Mouse (Mus musculus) embryonic stem cell, embryonic (primary cell): Measurements from ENCODE around the gene Cacng3.

Source experiments
- CTCF ChIA-PET, 4 experiments: fragments of 300-600 bp in 2 of 4; fragments of 350-600 bp in 2 of 4; sonication (Branson Sonifier 250); formaldehyde crosslinking; loops; one replicate each; lab custom pipeline; 2022; ENCODE audit warnings: inconsistent platforms in 2 of 4; lab: Charles Lee
- POLR2A ChIA-PET, 4 experiments: fragments of 300-600 bp in 2 of 4; fragments of 350-600 bp in 2 of 4; sonication (Branson Sonifier 250); formaldehyde crosslinking; loops; one replicate each; lab custom pipeline; 2022; ENCODE audit warnings: antibody characterized with exemption in 4 of 4, inconsistent platforms in 1 of 4; lab: Charles Lee

Gene Cacng3

GRCm38 (mm10) chr7:122670442-122670872 lies at the start of gene Cacng3:
TSS of gene Cacng3 (plus strand) at chr7:122670492.
- ChIA-PET CTCF (interaction anchor here (0.6 to 1.5 kb wide), 21 partner anchors 12 to 473 kb away, joined by 3 to 14 read pairs (median 4); no protein-coding TSS in a partner anchor), POLR2A (interaction anchor here in 3 of 4 experiments (0.5 to 1.4 kb wide), 8 partner anchors 11 to 430 kb away, joined by 3 to 7 read pairs (median 4); no protein-coding TSS in a partner anchor)

- CTCF ChIA-PET = interaction anchor here (0.5 to 1.9 kb wide), 7 partner anchors 8 to 398 kb away, joined by 3 to 13 read pairs (median 3); no protein-coding TSS in a partner anchor
- POLR2A ChIA-PET = interaction anchor here in 1 of 4 experiments (0.9 kb wide), 1 partner anchor 144 kb away, joined by 3 read pairs; no protein-coding TSS in a partner anchor
Measured at GRCm38 (mm10) chr7:122622125-122622774, 48.0 kb upstream of the Cacng3 start.

- CTCF ChIA-PET = interaction anchor here in 3 of 4 experiments (0.7 to 1.9 kb wide), 4 partner anchors 9 to 1423 kb away, joined by 3 to 6 read pairs (median 5); no protein-coding TSS in a partner anchor
- POLR2A ChIA-PET = no interaction called here
Measured at GRCm38 (mm10) chr7:122623753-122624152, 46.5 kb upstream of the Cacng3 start.

GRCm38 (mm10) chr7:122628050-122628449 lies 42.2 kb upstream of the Cacng3 start:
- POLR2A ChIA-PET = interaction anchor here in 1 of 4 experiments (0.6 kb wide), 1 partner anchor 25 kb away, joined by 4 read pairs; no protein-coding TSS in a partner anchor
- CTCF ChIA-PET = no interaction called here

- ChIA-PET POLR2A (no interaction called here), CTCF (no interaction called here)
Measured at GRCm38 (mm10) chr7:122630386-122630785, 39.9 kb upstream of the Cacng3 start.

GRCm38 (mm10) chr7:122631151-122631550 lies 39.1 kb upstream of the Cacng3 start:
- POLR2A ChIA-PET = interaction anchor here in 1 of 4 experiments (0.6 kb wide), 2 partner anchors 610 to 611 kb away, joined by 3 to 5 read pairs; no protein-coding TSS in a partner anchor
- CTCF ChIA-PET = interaction anchor here in 1 of 4 experiments (0.6 kb wide), 1 partner anchor 110 kb away, joined by 4 read pairs; no protein-coding TSS in a partner anchor

GRCm38 (mm10) chr7:122632946-122633345 lies 37.3 kb upstream of the Cacng3 start:
- POLR2A ChIA-PET = interaction anchor here in 2 of 4 experiments (1.2 kb wide), 2 partner anchors 19 to 167 kb away, joined by 3 to 6 read pairs; no protein-coding TSS in a partner anchor
- CTCF ChIA-PET = interaction anchor here (0.5 to 1.2 kb wide), 15 partner anchors 10 to 1418 kb away, joined by 3 to 14 read pairs (median 6); no protein-coding TSS in a partner anchor

- POLR2A ChIA-PET = interaction anchor here in 3 of 4 experiments (0.6 to 1.2 kb wide), 4 partner anchors 8 to 812 kb away, joined by 3 to 6 read pairs (median 4); no protein-coding TSS in a partner anchor
- CTCF ChIA-PET = interaction anchor here (0.5 to 1.2 kb wide), 15 partner anchors 10 to 1418 kb away, joined by 3 to 14 read pairs (median 5); no protein-coding TSS in a partner anchor
Measured at GRCm38 (mm10) chr7:122633463-122633862, 36.8 kb upstream of the Cacng3 start.

- POLR2A ChIA-PET = interaction anchor here in 1 of 4 experiments (1.5 kb wide), 1 partner anchor 40 kb away, joined by 3 read pairs; no protein-coding TSS in a partner anchor
- CTCF ChIA-PET = interaction anchor here in 1 of 4 experiments (1.2 kb wide), 1 partner anchor 27 kb away, joined by 3 read pairs; no protein-coding TSS in a partner anchor
Measured at GRCm38 (mm10) chr7:122643676-122644075, 26.6 kb upstream of the Cacng3 start.

- ChIA-PET CTCF (no interaction called here), POLR2A (no interaction called here)
Measured at GRCm38 (mm10) chr7:122649306-122649705, 21.0 kb upstream of the Cacng3 start.

- ChIA-PET CTCF (interaction anchor here in 1 of 4 experiments (0.6 kb wide), 1 partner anchor 174 kb away, joined by 3 read pairs; no protein-coding TSS in a partner anchor), POLR2A (no interaction called here)
Measured at GRCm38 (mm10) chr7:122652523-122652922, 17.8 kb upstream of the Cacng3 start.

GRCm38 (mm10) chr7:122656671-122657070 lies 13.6 kb upstream of the Cacng3 start:
- ChIA-PET POLR2A (no interaction called here), CTCF (no interaction called here)

- POLR2A ChIA-PET = interaction anchor here in 1 of 4 experiments (0.6 kb wide), 1 partner anchor 307 kb away, joined by 7 read pairs; no protein-coding TSS in a partner anchor
Measured at GRCm38 (mm10) chr7:122657423-122658126, 12.7 kb upstream of the Cacng3 start.

GRCm38 (mm10) chr7:122665311-122666049 lies 4.8 kb upstream of the Cacng3 start:
- POLR2A ChIA-PET = no interaction called here
- CTCF ChIA-PET = interaction anchor here in 2 of 4 experiments (0.7 to 3.4 kb wide), 2 partner anchors 195 to 809 kb away, joined by 3 to 11 read pairs; no protein-coding TSS in a partner anchor

More at GRCm38 (mm10) chr7:122657423-122658126, 12.7 kb upstream of the Cacng3 start:
- CTCF ChIA-PET = interaction anchor here in 2 of 4 experiments (0.6 to 0.7 kb wide), 5 partner anchors 8 to 735 kb away, joined by 3 to 9 read pairs (median 3); no protein-coding TSS in a partner anchor

GRCm38 (mm10) chr7:122667903-122668302 lies 2.4 kb upstream of the Cacng3 start:
- ChIA-PET CTCF (interaction anchor here in 3 of 4 experiments (0.6 to 3.4 kb wide), 11 partner anchors 57 to 258 kb away, joined by 3 to 13 read pairs (median 4); no protein-coding TSS in a partner anchor), POLR2A (interaction anchor here in 2 of 4 experiments (1.1 to 1.2 kb wide), 2 partner anchors 190 to 704 kb away, joined by 3 to 4 read pairs; no protein-coding TSS in a partner anchor)

- CTCF ChIA-PET = interaction anchor here (0.6 to 1.5 kb wide), 25 partner anchors 12 to 474 kb away, joined by 3 to 14 read pairs (median 4); no protein-coding TSS in a partner anchor
- POLR2A ChIA-PET = interaction anchor here (0.5 to 1.4 kb wide), 11 partner anchors 10 to 431 kb away, joined by 3 to 7 read pairs (median 4); no protein-coding TSS in a partner anchor
Measured at GRCm38 (mm10) chr7:122670873-122671641, 765 bp downstream of the Cacng3 start.

GRCm38 (mm10) chr7:122672981-122673380 lies 2.7 kb downstream of the Cacng3 start:
- CTCF ChIA-PET = no interaction called here
- POLR2A ChIA-PET = no interaction called here
